Mouse (Mus musculus) MEL (cell line): Measurements from ENCODE around the gene Rnf26. TPM values are rescaled to one million over a fixed set of nuclear protein-coding genes. Genes with fewer than 3 reads are reported as not detected.
A peak's percentile ranks its signal among the peaks of the same experiment; 100 is the strongest.

Experiments
- DNase-seq: peaks from one replicate; pipeline ENCODE4 v3.0.0; 2011; ENCODE audit warnings: low read depth, low spot score
- H3K27ac ChIP-seq: 2 replicates; pipeline ENCODE4 v1.5.1; 2012; ENCODE audit warnings: low read depth, mild to moderate bottlenecking, control low read depth, low read length, moderate library complexity; ENCODE audit not compliant: control insufficient read depth
- H3K27me3 ChIP-seq, 2 experiments: fragments of 150-350 bp in 1 of 2; sonication (generic) in 1 of 2; 2 replicates each; pipeline ENCODE4 v1.6.1; 2012; ENCODE audit warnings: low read length in 2 of 2, mild to moderate bottlenecking in 2 of 2, improper control_type of control experiment in 1 of 2, moderate library complexity in 1 of 2; ENCODE audit not compliant: insufficient read depth in 2 of 2, control insufficient read depth in 1 of 2
- H3K36me3 ChIP-seq, 2 experiments: 2 replicates each; pipeline ENCODE4 v1.6.1; 2012 to 2014; ENCODE audit warnings: low read length in 2 of 2, improper control_type of control experiment in 1 of 2, inconsistent platforms in 1 of 2, mild to moderate bottlenecking in 1 of 2; ENCODE audit not compliant: insufficient read depth in 2 of 2, control insufficient read depth in 1 of 2
- H3K4me1 ChIP-seq, 2 experiments: fragments of 150-350 bp in 1 of 2; sonication (generic) in 1 of 2; 2 replicates each; pipeline ENCODE4 v1.6.1; 2012; ENCODE audit warnings: low read length in 2 of 2, improper control_type of control experiment in 1 of 2, mild to moderate bottlenecking in 1 of 2; ENCODE audit not compliant: insufficient read depth in 2 of 2, control insufficient read depth in 1 of 2
- H3K4me3 ChIP-seq, 2 experiments: fragments of 150-350 bp in 1 of 2; sonication (generic) in 1 of 2; 2 replicates each; pipeline ENCODE4 v1.5.1; 2012; ENCODE audit warnings: low read depth in 2 of 2, low read length in 2 of 2, mild to moderate bottlenecking in 2 of 2, moderate library complexity in 2 of 2, control low read depth in 1 of 2, improper control_type of control experiment in 1 of 2; ENCODE audit not compliant: control insufficient read depth in 1 of 2, insufficient read depth in 1 of 2
- H3K79me2 ChIP-seq: 2 replicates; pipeline ENCODE4 v1.6.1; 2012; ENCODE audit warnings: mild to moderate bottlenecking, low read length, moderate library complexity; ENCODE audit not compliant: control insufficient read depth, poor library complexity, insufficient read depth
- H3K9ac ChIP-seq: 2 replicates; pipeline ENCODE4 v1.6.1; 2012; ENCODE audit warnings: low read depth, mild to moderate bottlenecking, control low read depth, low read length, moderate library complexity; ENCODE audit not compliant: control insufficient read depth, poor library complexity, severe bottlenecking
- H3K9me3 ChIP-seq: fragments of 150-350 bp; sonication (generic); replicated peaks from 2 replicates; pipeline ENCODE4 v1.6.1; 2012; ENCODE audit warnings: mild to moderate bottlenecking, low read length, improper control_type of control experiment, moderate library complexity; ENCODE audit not compliant: insufficient read depth
- BHLHE40 ChIP-seq: IDR thresholded peaks from 2 replicates; pipeline ENCODE4 v1.6.1; 2012; ENCODE audit warnings: low read depth, mild to moderate bottlenecking, inconsistent platforms, low read length, improper control_type of control experiment, borderline replicate concordance
- CHD1 ChIP-seq: IDR thresholded peaks from 2 replicates; pipeline ENCODE4 v1.6.1; 2012; ENCODE audit warnings: low read depth, mild to moderate bottlenecking, inconsistent platforms, low read length, improper control_type of control experiment
- EP300 ChIP-seq, 2 experiments: IDR thresholded peaks; 2 replicates each; pipeline ENCODE4 v1.6.1; 2011; ENCODE audit warnings: improper control_type of control experiment in 2 of 2, low read length in 2 of 2, low read depth in 1 of 2, mild to moderate bottlenecking in 1 of 2
- ETS1 ChIP-seq: IDR thresholded peaks from 2 replicates; pipeline ENCODE4 v1.6.1; 2012; ENCODE audit warnings: low read depth, mild to moderate bottlenecking, inconsistent platforms, low read length, improper control_type of control experiment, moderate library complexity
- GATA1 ChIP-seq: IDR thresholded peaks from 2 replicates; pipeline ENCODE4 v1.6.1; 2011; ENCODE audit warnings: low read depth, low read length, improper control_type of control experiment
- HCFC1 ChIP-seq: IDR thresholded peaks from 2 replicates; pipeline ENCODE4 v1.6.1; 2012; ENCODE audit warnings: low read depth, mild to moderate bottlenecking, inconsistent platforms, low read length, improper control_type of control experiment, moderate library complexity
- MAFK ChIP-seq: IDR thresholded peaks from 2 replicates; pipeline ENCODE4 v1.6.1; 2011; ENCODE audit warnings: low read depth, mild to moderate bottlenecking, low read length, improper control_type of control experiment, borderline replicate concordance
- MXI1 ChIP-seq: IDR thresholded peaks from 2 replicates; pipeline ENCODE4 v1.6.1; 2011; ENCODE audit warnings: mild to moderate bottlenecking, low read depth, low read length, improper control_type of control experiment
- RCOR1 ChIP-seq: IDR thresholded peaks from 2 replicates; pipeline ENCODE4 v1.6.1; 2012; ENCODE audit warnings: low read depth, mild to moderate bottlenecking, inconsistent platforms, low read length, improper control_type of control experiment
- SIN3A ChIP-seq: IDR thresholded peaks from 2 replicates; pipeline ENCODE4 v1.6.1; 2012; ENCODE audit warnings: low read length, improper control_type of control experiment, inconsistent platforms
- TAL1 ChIP-seq: IDR thresholded peaks from 2 replicates; pipeline ENCODE4 v1.6.1; 2012; ENCODE audit warnings: mild to moderate bottlenecking, inconsistent platforms, low read length, moderate library complexity, mixed read lengths
- TBP ChIP-seq: IDR thresholded peaks from 2 replicates; pipeline ENCODE4 v1.8.0; 2011; ENCODE audit warnings: low read depth, low read length, improper control_type of control experiment
- TCF12 ChIP-seq: IDR thresholded peaks from 2 replicates; pipeline ENCODE4 v1.6.1; 2014; ENCODE audit warnings: low read depth, mild to moderate bottlenecking, inconsistent platforms, low read length, improper control_type of control experiment, moderate library complexity
- UBTF ChIP-seq: IDR thresholded peaks from 2 replicates; pipeline ENCODE4 v1.6.1; 2012; ENCODE audit warnings: low read depth, mild to moderate bottlenecking, inconsistent platforms, low read length, improper control_type of control experiment, moderate library complexity, borderline replicate concordance; ENCODE audit not compliant: insufficient read depth
- polyA plus RNA-seq, 2 experiments: library from polyadenylated mRNA; stranded (reverse) in 1 of 2; unstranded in 1 of 2; fragments of >175 nt in 1 of 2; fragments of >200 nt in 1 of 2; gene quantifications; 2 replicates each; pipeline versions ENCODE4 v1.2.1 to v1.2.4; 2012; ENCODE audit warnings: low replicate concordance in 2 of 2, low read depth in 1 of 2; ENCODE audit not compliant: insufficient read length in 2 of 2, insufficient read depth in 1 of 2, missing spikeins in 1 of 2
- total RNA-seq: library from RNA; depleted of rRNA; stranded (reverse); fragments of 300-350 nt; gene quantifications from 2 replicates; pipeline ENCODE4 v1.2.3, GENCODE M21; 2012

Gene Rnf26
- total and polyA plus RNA-seq, 3 experiments = 14.0 to 55.1 TPM; not detected in 1

DNA sequence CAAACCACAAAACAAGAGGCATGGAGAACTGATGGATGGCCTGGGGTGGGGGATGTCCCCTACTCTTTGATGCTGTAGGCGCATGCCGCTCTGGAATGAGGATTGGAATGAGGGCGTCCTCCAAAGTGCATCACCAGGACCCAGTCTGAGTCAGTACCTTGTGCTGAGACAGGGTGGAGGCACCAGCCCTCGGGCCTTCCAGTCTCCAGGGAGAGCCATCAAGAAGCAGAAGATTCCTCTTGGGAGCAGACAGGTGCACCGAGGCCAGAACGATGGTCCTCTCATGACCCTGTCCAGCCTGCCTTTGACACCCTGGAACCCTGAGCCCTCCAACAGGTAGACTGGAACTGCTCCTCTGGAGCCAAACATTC is 45.4 kb downstream of the Rnf26 start:
- H3K9ac ChIP-seq = no peak overlapping the region
- no peak overlapping the region for H3K4me3 ChIP-seq
- DNase-seq = no peak
- TF ChIP-seq HCFC1 = no peak
- no peak for TF ChIP-seq UBTF
- TF ChIP-seq, all 39 proteins: peak for 0
- Histone ChIP-seq H3K36me3 (peaks cover 0 to 3% of the 10 kb centered on the region in 2 experiments; a peak in 1 of 4 replicates), H3K79me2 (no peaks in the 10 kb centered on the region; the same call in 1 of the 2 replicates), H3K27me3 (no peaks in the 10 kb centered on the region), H3K9me3 (no peaks in the 10 kb centered on the region), H3K27ac (no peak overlapping the region), H3K4me1 (peaks cover 0 to 10% of the 10 kb centered on the region in 2 experiments; a peak in 2 of 4 replicates)

DNA sequence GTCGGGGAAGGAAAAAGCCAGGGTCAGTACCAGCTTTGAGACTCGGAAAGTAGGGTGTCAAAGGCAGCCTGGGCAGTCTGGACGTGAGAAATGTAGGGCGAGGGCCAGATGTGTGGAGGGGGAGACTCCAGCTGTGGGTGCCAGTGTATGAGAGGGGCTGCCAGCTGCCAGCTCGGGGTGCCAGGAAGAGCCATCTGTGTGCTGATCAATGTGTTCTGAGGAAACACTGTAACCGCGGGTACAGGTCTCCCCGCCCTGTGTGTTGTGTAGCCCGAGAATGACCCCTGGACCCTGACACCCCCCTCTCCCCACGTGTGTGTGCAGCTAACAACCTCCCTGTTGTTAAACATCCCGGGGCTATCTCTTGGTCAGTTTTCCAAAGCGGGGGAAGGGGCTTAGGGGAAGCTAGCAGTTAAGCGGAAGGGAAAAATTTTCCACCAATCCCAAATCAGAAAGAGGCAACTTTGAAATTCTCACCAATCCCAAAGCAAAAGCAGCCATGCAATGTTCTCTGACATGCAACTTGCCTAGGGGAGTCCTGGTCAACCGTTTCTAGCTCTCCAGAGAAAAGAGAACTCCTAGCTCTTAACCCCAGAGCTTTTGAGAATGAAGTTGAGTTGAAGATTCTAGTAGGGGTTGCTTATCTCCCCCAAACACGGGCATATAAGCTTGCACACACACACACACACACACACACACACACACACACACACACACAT is 45.9 kb downstream of the Rnf26 start:
- peak overlapping the region; percentile 52 to 67 for H3K4me3 ChIP-seq
- TF ChIP-seq EP300 (IDR thresholded peaks at IDR 0.05; ENCODE audit: low read depth in 1 of 2, low read length in 2 of 2) (peak; percentile 55 to 64; a peak in 3 of 4 replicates), MXI1 (peak; percentile 16; the same call in 1 of the 2 replicates), GATA1 (peak; percentile 70), SIN3A (peak; percentile 66), TBP (no peak), CHD1 (0 out of 2 replicates have a peak, but pooled peaks have one; percentile 55), MAFK (no peak), BHLHE40 (no peak), RCOR1 (0 out of 2 replicates have a peak, but pooled peaks have one; percentile 28), ETS1 (peak; percentile 40; the same call in 1 of the 2 replicates), TAL1 (peak; percentile 47; the same call in 1 of the 2 replicates), TCF12 (peak; percentile 72)
- TF ChIP-seq, all 39 proteins: peak for 9
- H3K9me3 ChIP-seq = no peaks in the 10 kb centered on the region
- H3K27ac ChIP-seq = peak overlapping the region; percentile 31; the same call in 1 of the 2 replicates
- peak overlapping the region; percentile 71 for H3K9ac ChIP-seq
- peak; percentile 71 for DNase-seq
- H3K79me2 ChIP-seq = no peaks in the 10 kb centered on the region; the same call in 1 of the 2 replicates
- H3K36me3 ChIP-seq = peaks cover 0 to 3% of the 10 kb centered on the region in 2 experiments; a peak in 1 of 4 replicates
- peaks cover 0 to 10% of the 10 kb centered on the region in 2 experiments; a peak in 2 of 4 replicates for H3K4me1 ChIP-seq
- H3K27me3 ChIP-seq = no peaks in the 10 kb centered on the region
